Mouse (Mus musculus) cerebellum, adult 2 months (tissue): ENCODE data around the gene Zcchc10. TPM values are rescaled to one million over a fixed set of nuclear protein-coding genes. Genes with fewer than 3 reads are reported as not detected.

Experiments used
- DNase-seq, 2 experiments: peaks; one replicate each; pipeline ENCODE4 v3.0.0; 2021
- H3K27ac ChIP-seq: fragments of 200-500 bp; 2 replicates; pipeline ENCODE4 v1.5.1; 2012; ENCODE audit warnings: low read length, control low read depth, inconsistent platforms; ENCODE audit not compliant: insufficient read depth
- H3K27me3 ChIP-seq: fragments of 200-500 bp; 2 replicates; pipeline ENCODE4 v1.6.1; 2012; ENCODE audit warnings: inconsistent platforms, mild to moderate bottlenecking, low read length, moderate library complexity; ENCODE audit not compliant: control insufficient read depth, insufficient read depth
- H3K4me1 ChIP-seq: fragments of 200-500 bp; 2 replicates; pipeline ENCODE4 v1.6.1; 2011; ENCODE audit warnings: low read length; ENCODE audit not compliant: control insufficient read depth, insufficient read depth
- H3K4me3 ChIP-seq: fragments of 200-500 bp; replicated peaks from 2 replicates; pipeline ENCODE3; 2011; ENCODE audit warnings: mild to moderate bottlenecking, low read depth, low read length, control low read depth; ENCODE audit not compliant: insufficient read depth
- CTCF ChIP-seq: fragments of 200-500 bp; IDR thresholded peaks from 2 replicates; pipeline ENCODE4 v1.5.1; 2011; ENCODE audit warnings: low read depth, mild to moderate bottlenecking, control low read depth, low read length, moderate library complexity, borderline replicate concordance; ENCODE audit not compliant: insufficient read depth
- POLR2A ChIP-seq: fragments of 200-500 bp; IDR thresholded peaks from 2 replicates; pipeline ENCODE4 v1.6.1; 2011; ENCODE audit warnings: low read length, control low read depth, borderline replicate concordance; ENCODE audit not compliant: insufficient read depth
- WGBS: fragments of 180-500 bp; shearing (Covaris S2); methylation state at CpG from one replicate; pipeline ENCODE4 v1.1.7; 2018; 5-methylcytosine and 5-hydroxymethylcytosine counted together
- polyA plus RNA-seq: library from polyadenylated mRNA; depleted of rRNA; stranded (reverse); fragments of >200 nt; gene quantifications from 2 replicates; pipeline ENCODE4 v1.2.3, GENCODE M21; 2012

Gene Zcchc10
- polyA plus RNA-seq, 1 experiment: 11.8 TPM

- TF ChIP-seq POLR2A (no peak), CTCF (no peak)
- Histone ChIP-seq H3K4me1 (no peaks in the 10 kb centered on the region), H3K4me3 (no peak overlapping the region), H3K27me3 (no peaks in the 10 kb centered on the region), H3K27ac (no peak overlapping the region)
- WGBS: 75% methylated on average over 5 of the region's 5 CpGs
- DNase-seq: no peak
Observed at GRCm38 (mm10) chr11:53342711-53343110, 18.2 kb downstream of the Zcchc10 start.

DNA sequence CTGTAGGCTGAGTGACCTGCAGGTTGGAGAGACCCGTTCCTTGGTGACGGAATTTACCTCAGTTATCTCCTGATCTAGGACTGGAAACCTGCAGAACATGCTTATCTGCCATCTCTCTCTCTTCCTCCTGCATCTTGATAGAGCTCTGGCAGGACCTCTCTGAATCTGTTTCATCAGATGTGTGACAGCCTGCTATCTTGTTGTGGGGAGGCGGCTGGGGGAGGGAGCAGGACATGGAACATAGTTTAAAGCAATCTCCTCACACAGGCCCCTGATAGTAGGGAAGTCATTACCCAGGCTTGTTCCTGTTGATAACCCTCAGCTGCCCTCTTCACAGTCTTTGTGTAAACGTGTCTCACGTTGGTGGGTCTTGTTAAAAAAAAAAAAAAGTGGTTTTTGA lies 20.8 kb downstream of the Zcchc10 start:
- DNase-seq: no peak
- WGBS: 63% methylated on average over 5 of the region's 5 CpGs

GRCm38 (mm10) chr11:53345738-53346137 lies 21.3 kb downstream of the Zcchc10 start:
- Histone ChIP-seq H3K4me1 (no peaks in the 10 kb centered on the region; the same call in 1 of the 2 replicates), H3K27me3 (no peaks in the 10 kb centered on the region), H3K4me3 (no peak overlapping the region), H3K27ac (no peak overlapping the region)
- 79% methylated on average over 2 of the region's 2 CpGs for WGBS
- TF ChIP-seq CTCF (no peak), POLR2A (no peak)
- DNase-seq: no peak

More for the DNA sequence above, 20.8 kb downstream of the Zcchc10 start:
- H3K27ac ChIP-seq: no peak overlapping the region
- H3K27me3 ChIP-seq: no peaks in the 10 kb centered on the region
- TF ChIP-seq POLR2A (no peak), CTCF (no peak)
- H3K4me1 ChIP-seq: no peaks in the 10 kb centered on the region; the same call in 1 of the 2 replicates
- no peak overlapping the region for H3K4me3 ChIP-seq

GRCm38 (mm10) chr11:53350291-53351223 lies 26.1 kb downstream of the Zcchc10 start, which contains the start of gene Aff4:
Gene Aff4, plus strand, starts transcription at chr11:53350833.
- Histone ChIP-seq H3K4me3 (peak within 1 kb of the TSS; percentile 89), H3K4me1 (no peaks in the 10 kb centered on the region; the same call in 1 of the 2 replicates), H3K27ac (peak within 1 kb of the TSS; percentile 99), H3K27me3 (no peaks in the 10 kb centered on the region)
- TF ChIP-seq CTCF: no peak
- TF ChIP-seq POLR2A: peak; percentile 77
- WGBS: under 1% methylated on average over 125 of the region's 127 CpGs
- peak; percentile 92 to 95 for DNase-seq

- WGBS: 0% methylated on average over 35 of the region's 35 CpGs
- TF ChIP-seq POLR2A (peak; percentile 19; the same call in 1 of the 2 replicates), CTCF (no peak)
- H3K27me3 ChIP-seq: no peaks in the 10 kb centered on the region
- DNase-seq: peak; percentile 59 to 61
- no peaks in the 10 kb centered on the region; the same call in 1 of the 2 replicates for H3K4me1 ChIP-seq
- H3K4me3 ChIP-seq: peak overlapping the region; percentile 89
- H3K27ac ChIP-seq: peak overlapping the region; percentile 99
Observed at GRCm38 (mm10) chr11:53351224-53351942, 26.9 kb downstream of the Zcchc10 start.

DNA sequence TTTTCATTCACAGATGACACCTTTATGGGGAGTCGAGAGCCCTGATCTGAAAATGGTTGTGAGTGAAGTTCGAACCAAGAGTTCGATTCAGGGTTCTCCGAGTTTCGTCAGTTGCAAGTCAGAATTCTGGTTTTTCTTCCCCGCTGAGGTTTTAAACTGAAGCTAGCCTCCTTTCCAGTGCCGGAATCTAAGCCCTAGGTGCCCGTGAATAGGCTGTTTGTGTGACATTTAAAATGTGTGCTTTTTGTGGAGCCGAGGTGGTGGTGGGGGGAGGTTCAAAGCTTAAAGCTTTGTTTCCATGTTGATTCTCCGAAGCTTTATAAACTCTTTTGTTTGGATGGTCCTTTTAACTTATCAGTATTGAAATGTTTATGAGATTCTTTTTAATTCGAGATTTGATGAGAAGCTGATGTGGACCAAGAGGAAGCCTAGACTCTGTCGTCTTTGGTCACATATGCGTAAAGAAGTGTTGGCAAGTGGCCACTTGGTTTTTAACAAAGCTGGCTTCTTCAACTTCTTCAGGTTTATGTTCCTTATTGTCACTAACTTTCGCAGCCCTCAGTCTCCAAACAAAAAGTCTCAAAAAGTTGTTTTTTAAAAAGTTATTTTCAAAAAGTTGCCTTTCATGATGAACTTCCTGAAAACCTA lies 27.6 kb downstream of the Zcchc10 start:
- peak overlapping the region; percentile 89 for H3K4me3 ChIP-seq
- H3K27me3 ChIP-seq: no peaks in the 10 kb centered on the region
- H3K4me1 ChIP-seq: no peaks in the 10 kb centered on the region; the same call in 1 of the 2 replicates
- peak overlapping the region; percentile 73 for H3K27ac ChIP-seq
- DNase-seq: peak in 1 of 2 experiments; percentile 18
- TF ChIP-seq CTCF (no peak), POLR2A (no peak)
- WGBS: 2% methylated on average over 14 of the region's 14 CpGs

DNA sequence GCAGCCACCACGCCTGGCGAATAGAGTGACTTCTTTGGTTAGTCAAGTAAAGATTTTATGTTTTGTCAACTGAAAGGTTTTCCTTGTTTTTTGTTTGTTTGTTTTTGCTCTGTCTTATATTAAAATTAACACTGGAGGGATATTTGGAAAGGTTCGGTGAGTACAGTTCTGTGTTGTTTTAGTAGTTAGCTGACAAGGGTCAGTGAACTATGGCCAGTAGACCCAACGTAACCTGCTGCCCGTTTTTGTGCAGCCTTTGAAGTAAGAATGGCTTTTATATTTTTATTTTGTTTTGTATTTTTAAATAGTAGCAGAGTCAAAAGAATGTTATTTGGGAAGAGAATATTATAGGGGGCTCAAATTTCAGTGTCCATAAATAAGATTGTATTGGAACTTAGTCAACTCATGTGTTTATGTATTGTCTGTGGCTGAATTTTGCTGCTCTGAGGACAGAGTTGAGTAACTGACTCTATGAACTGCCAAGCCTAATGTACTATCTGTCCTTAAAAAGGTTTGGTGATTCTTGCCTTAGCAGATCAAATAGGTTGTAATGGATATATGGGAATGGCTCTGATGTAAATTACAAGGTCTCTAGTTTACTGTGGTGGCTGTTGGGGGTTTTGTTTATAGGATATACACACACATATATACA lies 34.2 kb downstream of the Zcchc10 start:
- WGBS: 87% methylated on average over 5 of the region's 5 CpGs
- H3K27ac ChIP-seq: no peak overlapping the region
- TF ChIP-seq CTCF (no peak), POLR2A (no peak)
- H3K4me1 ChIP-seq: no peaks in the 10 kb centered on the region; the same call in 1 of the 2 replicates
- no peaks in the 10 kb centered on the region for H3K27me3 ChIP-seq
- no peak overlapping the region for H3K4me3 ChIP-seq
- DNase-seq: no peak
